Mouse (Mus musculus): ENCODE results near the gene Cts6. TPM values are rescaled to one million over a fixed set of nuclear protein-coding genes. Genes with fewer than 3 reads are reported as not detected.

Cts6 gene
- polyA plus RNA-seq (2015; fragmentation: Illumina TruSeq; extraction: RNeasy Lipid Tissue Mini Kit (QIAGEN cat#74804); ENCODE audit: insufficient read depth, low replicate concordance), result not detected

DNA sequence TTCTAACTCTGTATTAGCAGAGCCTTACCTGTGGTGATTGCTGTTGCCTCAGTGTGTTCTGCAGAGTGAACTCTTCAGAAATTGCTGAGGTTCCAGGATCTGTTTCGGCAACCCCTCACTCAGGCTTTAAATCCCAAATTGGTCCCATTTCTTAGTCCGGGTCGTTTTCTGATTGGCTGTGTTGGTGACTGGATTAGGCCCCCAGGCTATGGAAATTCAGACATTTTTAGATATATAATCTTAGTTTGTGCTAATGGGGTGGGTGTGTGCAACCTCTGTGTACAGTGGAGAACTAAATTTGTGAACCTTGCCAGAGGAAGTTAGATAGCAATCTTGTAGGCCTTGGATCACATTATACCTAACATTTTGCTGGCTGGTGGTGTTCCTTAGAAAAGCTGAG is at the start of gene Cts6:
Gene Cts6, minus strand, starts transcription at position 101 of the 400 bp plus-strand sequence.

DNA sequence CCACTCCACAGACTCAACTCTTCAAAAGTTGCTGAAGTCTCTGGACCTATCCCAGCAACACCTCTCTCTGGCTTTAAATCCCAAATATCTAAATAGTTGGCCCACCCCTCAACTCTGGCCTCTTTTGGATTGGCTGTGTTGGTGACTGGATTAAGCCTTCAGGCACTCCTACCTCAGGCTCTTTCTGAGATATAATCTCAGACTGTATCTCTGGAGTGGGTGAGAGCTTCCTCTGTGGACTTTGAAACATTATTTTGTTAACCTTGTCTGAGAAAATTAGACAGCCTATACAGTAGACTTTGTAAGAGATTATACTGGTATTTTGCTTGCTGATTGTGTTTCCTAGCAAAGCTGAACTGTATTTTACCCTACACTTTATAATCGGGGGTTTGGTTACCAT is 39.1 kb downstream of the Cts6 start, which contains the start of gene Ctsr:
Gene Ctsr, minus strand, starts transcription at position 101 of the 400 bp plus-strand sequence.

Other genes with a start within 250 kb of the Cts6 start
- gene Ctsj, start 197.5 kb downstream of the Cts6 start, polyA plus RNA-seq (2015; fragmentation: Illumina TruSeq; extraction: RNeasy Lipid Tissue Mini Kit (QIAGEN cat#74804); ENCODE audit: insufficient read depth, low replicate concordance), result not detected
- not detected for gene Ctsq, start 162.8 kb downstream of the Cts6 start, polyA plus RNA-seq (2015; fragmentation: Illumina TruSeq; extraction: RNeasy Lipid Tissue Mini Kit (QIAGEN cat#74804); ENCODE audit: insufficient read depth, low replicate concordance)
- gene Ctsr, start 39.2 kb downstream of the Cts6 start, polyA plus RNA-seq (2015; fragmentation: Illumina TruSeq; extraction: RNeasy Lipid Tissue Mini Kit (QIAGEN cat#74804); ENCODE audit: insufficient read depth, low replicate concordance), result not detected
- gene Cts8, start 51.9 kb upstream of the Cts6 start, polyA plus RNA-seq (2015; fragmentation: Illumina TruSeq; extraction: RNeasy Lipid Tissue Mini Kit (QIAGEN cat#74804); ENCODE audit: insufficient read depth, low replicate concordance), result not detected
- gene Gm49398, start 85.4 kb upstream of the Cts6 start, polyA plus RNA-seq (2015; fragmentation: Illumina TruSeq; extraction: RNeasy Lipid Tissue Mini Kit (QIAGEN cat#74804); ENCODE audit: insufficient read depth, low replicate concordance), result not detected
- gene Cts7, start 154.8 kb upstream of the Cts6 start, polyA plus RNA-seq (2015; fragmentation: Illumina TruSeq; extraction: RNeasy Lipid Tissue Mini Kit (QIAGEN cat#74804); ENCODE audit: insufficient read depth, low replicate concordance), result not detected

All from spleen, adult 10 weeks (tissue).